Mouse (Mus musculus) heart, postnatal 0 days (tissue): ENCODE results near the gene Spock1. TPM values are rescaled to one million over a fixed set of nuclear protein-coding genes. Genes with fewer than 3 reads are reported as not detected.

Experiments
- ATAC-seq: fragments of 200-750 bp; cut with Nextera tagmentation; 2 replicates; pipeline ENCODE4 v1.8.0; 2017; ENCODE audit warnings: low read depth, moderate number of reproducible peaks, moderate library complexity; ENCODE audit not compliant: insufficient read depth
- DNase-seq: peaks from one replicate; pipeline ENCODE4 v3.0.0-alpha.2; 2016; ENCODE audit warnings: low spot score
- H3K27ac ChIP-seq: fragments of 300-500 bp; sonication (generic); 2 replicates; pipeline ENCODE4 v1.5.1; 2014; ENCODE audit warnings: low read depth, mild to moderate bottlenecking
- H3K27me3 ChIP-seq: fragments of 300-500 bp; sonication (generic); 2 replicates; pipeline ENCODE4 v1.6.1; 2014; ENCODE audit warnings: low read length, mixed read lengths; ENCODE audit not compliant: control insufficient read depth, insufficient read depth
- H3K36me3 ChIP-seq: fragments of 300-500 bp; sonication (generic); replicated peaks from 2 replicates; pipeline ENCODE4 v1.6.1; 2014; ENCODE audit warnings: low read length, mixed read lengths; ENCODE audit not compliant: control insufficient read depth, insufficient read depth
- H3K4me1 ChIP-seq: fragments of 300-500 bp; sonication (generic); 2 replicates; pipeline ENCODE4 v1.6.1; 2014; ENCODE audit warnings: antibody characterized with exemption; ENCODE audit not compliant: control insufficient read depth, insufficient read depth
- H3K4me2 ChIP-seq: fragments of 300-500 bp; sonication (generic); 2 replicates; pipeline ENCODE4 v1.6.1; 2014; ENCODE audit warnings: low read depth, mild to moderate bottlenecking, low read length, moderate library complexity
- H3K4me3 ChIP-seq: fragments of 300-500 bp; sonication (generic); 2 replicates; pipeline ENCODE4 v1.5.1; 2014; ENCODE audit warnings: low read depth, low read length
- H3K9ac ChIP-seq: fragments of 300-500 bp; sonication (generic); replicated peaks from 2 replicates; pipeline ENCODE4 v1.6.1; 2014; ENCODE audit warnings: low read depth, low read length, mixed read lengths
- H3K9me3 ChIP-seq: fragments of 300-500 bp; sonication (generic); replicated peaks from 2 replicates; pipeline ENCODE4 v1.6.1; 2016; ENCODE audit warnings: low read length; ENCODE audit not compliant: control insufficient read depth
- CTCF ChIP-seq: IDR thresholded peaks from 2 replicates; pipeline ENCODE4 v1.5.1; 2016; ENCODE audit warnings: antibody characterized with exemption, control low read depth, low read depth
- EP300 ChIP-seq: IDR thresholded peaks from 2 replicates; pipeline ENCODE4 v1.6.1; 2016; ENCODE audit warnings: antibody characterized with exemption, low read depth
- WGBS: fragments of 180-500 bp; shearing (Covaris S2); extraction: QIAGEN DNeasy Blood & Tissue Kit; methylation state at CpG from one replicate; pipeline ENCODE4 v1.1.7; 2014; 5-methylcytosine and 5-hydroxymethylcytosine counted together
- polyA plus RNA-seq: library from polyadenylated mRNA; unstranded; fragments of >200 nt; fragmentation: Nextera tagmentation; extraction: Ambion mirVana; gene quantifications from 2 replicates; pipeline ENCODE4 v1.2.1, GENCODE M21; 2015
- total RNA-seq: library from RNA; depleted of rRNA; stranded (reverse); fragments of >200 nt; gene quantifications from 2 replicates; pipeline ENCODE4 v1.2.3, GENCODE M21; 2014; ENCODE audit warnings: low replicate concordance

The Spock1 gene
- total and polyA plus RNA-seq, 2 experiments from 2014 or later = 0.20 to 0.23 TPM

- Histone ChIP-seq H3K4me1 (no peaks in the 10 kb centered on the region), H3K4me2 (no peak overlapping the region), H3K27me3 (no peaks in the 10 kb centered on the region), H3K27ac (no peak overlapping the region), H3K9ac (no peak overlapping the region), H3K9me3 (no peaks in the 10 kb centered on the region), H3K4me3 (no peak overlapping the region), H3K36me3 (no peaks in the 10 kb centered on the region)
- DNase-seq (no peak), ATAC-seq (no peak)
- 79% methylated on average over 12 of the region's 12 CpGs for WGBS
- TF ChIP-seq CTCF = no peak
- TF ChIP-seq EP300 = no peak
Measured at GRCm38 (mm10) chr13:57582314-57582976, 325.7 kb downstream of the Spock1 start.

GRCm38 (mm10) chr13:57577541-57578244 lies 330.4 kb downstream of the Spock1 start:
- 82% methylated on average over 5 of the region's 5 CpGs for WGBS
- Histone ChIP-seq H3K36me3 (no peaks in the 10 kb centered on the region), H3K4me2 (no peak overlapping the region), H3K27ac (no peak overlapping the region), H3K9ac (no peak overlapping the region), H3K27me3 (no peaks in the 10 kb centered on the region), H3K9me3 (no peaks in the 10 kb centered on the region), H3K4me3 (no peak overlapping the region), H3K4me1 (no peaks in the 10 kb centered on the region)
- DNase-seq (no peak), ATAC-seq (no peak)
- TF ChIP-seq CTCF (no peak), EP300 (no peak)

- WGBS = 70% methylated on average over 4 of the region's 4 CpGs
- TF ChIP-seq CTCF = no peak
- TF ChIP-seq EP300 = no peak
- Histone ChIP-seq H3K4me1 (no peaks in the 10 kb centered on the region), H3K9ac (no peak overlapping the region), H3K27ac (no peak overlapping the region), H3K4me2 (no peak overlapping the region), H3K36me3 (no peaks in the 10 kb centered on the region), H3K4me3 (no peak overlapping the region), H3K9me3 (no peaks in the 10 kb centered on the region), H3K27me3 (no peaks in the 10 kb centered on the region)
- ATAC-seq = no peak
- DNase-seq = no peak
Measured at GRCm38 (mm10) chr13:57573501-57573900, 334.6 kb downstream of the Spock1 start.

- Histone ChIP-seq H3K4me3 (no peak overlapping the region), H3K9me3 (no peaks in the 10 kb centered on the region), H3K27ac (no peak overlapping the region), H3K36me3 (no peaks in the 10 kb centered on the region), H3K4me2 (no peak overlapping the region), H3K4me1 (no peaks in the 10 kb centered on the region), H3K9ac (no peak overlapping the region), H3K27me3 (no peaks in the 10 kb centered on the region)
- WGBS = 92% methylated on average over 8 of the region's 8 CpGs
- DNase-seq = no peak
- TF ChIP-seq EP300 (no peak), CTCF (no peak)
- ATAC-seq = no peak
Measured at GRCm38 (mm10) chr13:57568404-57568803, 339.7 kb downstream of the Spock1 start.

- no peak for TF ChIP-seq EP300
- no peak for TF ChIP-seq CTCF
- Histone ChIP-seq H3K27me3 (no peaks in the 10 kb centered on the region), H3K4me2 (no peak overlapping the region), H3K36me3 (no peaks in the 10 kb centered on the region), H3K9ac (no peak overlapping the region), H3K4me3 (no peak overlapping the region), H3K27ac (no peak overlapping the region), H3K9me3 (no peaks in the 10 kb centered on the region), H3K4me1 (no peaks in the 10 kb centered on the region)
- ATAC-seq (no peak), DNase-seq (no peak)
- 45% methylated on average over 4 of the region's 4 CpGs for WGBS
Measured at GRCm38 (mm10) chr13:57555186-57555585, 352.9 kb downstream of the Spock1 start.
